18 mouse cellular contexts compared by ENCODE assay signal in genomic region chr3:157641634-157642033, GRCm38 (mm10).
"Had no signal": no experiment of that assay in that cellular context is flagged by ENCODE, and none has a peak within 500 bp of the region (broad histone marks: within the 10 kb centered on the region; RNA-seq: fewer than 3 reads in every experiment).

No protein-coding gene starts in this region.

- H3K4me1 ChIP-seq: limb, embryonic 13.5 days; midbrain, embryonic 12.5 days; midbrain, embryonic 15.5 days; neural tube, embryonic 13.5 days had no signal

- ATAC-seq: intestine, postnatal 0 days; lung, postnatal 0 days; midbrain, embryonic 15.5 days had no signal

- H3K27ac ChIP-seq: kidney, postnatal 0 days; left cerebral cortex, adult 2 months; limb, embryonic 13.5 days; macrophage; midbrain, embryonic 12.5 days; midbrain, embryonic 15.5 days; neural tube, embryonic 13.5 days had no signal

- H3K4me3 ChIP-seq: left cerebral cortex, adult 2 months; limb, embryonic 13.5 days; midbrain, embryonic 12.5 days; midbrain, embryonic 15.5 days; neural tube, embryonic 13.5 days had no signal

- H3K9ac ChIP-seq: limb, embryonic 13.5 days; lung, embryonic 14.5 days; midbrain, embryonic 12.5 days; midbrain, embryonic 15.5 days; neural tube, embryonic 13.5 days had no signal

- H3K27me3 ChIP-seq: limb, embryonic 13.5 days; midbrain, embryonic 12.5 days; midbrain, embryonic 15.5 days; neural tube, embryonic 13.5 days had no signal

- H3K36me3 ChIP-seq: limb, embryonic 13.5 days; midbrain, embryonic 12.5 days; midbrain, embryonic 15.5 days; neural tube, embryonic 13.5 days had no signal

- H3K9me3 ChIP-seq: limb, embryonic 13.5 days; midbrain, embryonic 12.5 days; midbrain, embryonic 15.5 days; neural tube, embryonic 13.5 days had no signal

- H3K4me2 ChIP-seq: limb, embryonic 13.5 days; lung, embryonic 14.5 days; midbrain, embryonic 12.5 days; midbrain, embryonic 15.5 days; neural tube, embryonic 13.5 days had no signal

- DNase-seq: kidney, adult 2 months; kidney, postnatal 36 days; layer of hippocampus, postnatal 36 days; lung, embryonic 14.5 days; retina, postnatal 1 day; right cerebral cortex, postnatal 25 days; thymus, adult 2 months; thymus, postnatal 14 days; thymus, postnatal 4 days had no signal
